Comparison of ENCODE assay signal across 19 mouse cellular contexts in the genomic region with DNA sequence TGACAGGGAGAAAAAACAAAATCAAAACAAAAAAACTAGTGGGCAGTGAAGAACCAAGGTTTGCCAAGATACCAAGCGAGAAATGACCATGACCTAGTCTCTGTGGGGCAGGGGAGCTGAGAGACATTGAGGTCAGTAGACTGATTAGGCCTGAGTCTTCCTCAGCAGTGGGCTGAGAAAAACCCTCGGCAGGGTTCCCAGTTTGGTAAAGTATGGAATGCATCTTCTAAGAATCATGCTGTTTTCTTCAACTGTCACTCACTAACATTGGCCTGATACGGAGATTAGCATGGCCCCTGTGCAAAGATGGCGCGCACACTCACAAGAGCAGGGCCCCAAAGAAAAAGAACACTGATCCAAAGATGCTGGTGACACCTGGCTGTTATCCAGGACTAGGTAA. TPM values are rescaled to one million over a fixed set of nuclear protein-coding genes. Genes with fewer than 3 reads are reported as not detected.
DNase-seq lines count a peak whose midpoint lies in the region; ATAC-seq and TF ChIP-seq lines count a peak whose summit lies in the region.
"Had no signal": no experiment of that assay in that cellular context is flagged by ENCODE, and none has a peak within 500 bp of the region (broad histone marks: within the 10 kb centered on the region; RNA-seq: fewer than 3 reads in every experiment).

No protein-coding gene starts in this region.

- no peak for TF ChIP-seq EP300 in stomach, postnatal 0 days (optimal IDR thresholded peaks at IDR 0.05)

- no peak overlapping the region for H3K27ac ChIP-seq in kidney, embryonic 16.5 days (ENCODE audit: low read length)
- H3K27ac ChIP-seq in stomach, embryonic 14.5 days (ENCODE audit: low read length) = no peak overlapping the region
- no peak overlapping the region for H3K27ac ChIP-seq in stomach, postnatal 0 days (replicated peaks)
- no peak overlapping the region for H3K27ac ChIP-seq in liver, embryonic 13.5 days
- no peak overlapping the region for H3K27ac ChIP-seq in forebrain, embryonic 14.5 days (ENCODE audit: low read depth, low read length)
- H3K27ac ChIP-seq: heart, embryonic 13.5 days; left cerebral cortex, adult 2 months had no signal

- ATAC-seq in kidney, embryonic 16.5 days (ENCODE audit: low FRiP score, low TSS enrichment) = no peak
- no peak for ATAC-seq in stomach, embryonic 14.5 days (ENCODE audit: insufficient number of reproducible peaks, insufficient read depth, low FRiP score, low read depth)
- no peak for ATAC-seq in stomach, postnatal 0 days (ENCODE audit: low FRiP score, low TSS enrichment)
- no peak for ATAC-seq in liver, embryonic 13.5 days (ENCODE audit: low read depth)
- no peak for ATAC-seq in forebrain, embryonic 14.5 days

- no peaks in the 10 kb centered on the region for H3K9me3 ChIP-seq in kidney, embryonic 16.5 days (ENCODE audit: low read length)
- no peaks in the 10 kb centered on the region for H3K9me3 ChIP-seq in stomach, embryonic 14.5 days (ENCODE audit: control insufficient read depth, low read depth, low read length)
- H3K9me3 ChIP-seq in stomach, postnatal 0 days (ENCODE audit: control insufficient read depth, low read length) = no peaks in the 10 kb centered on the region
- H3K9me3 ChIP-seq in liver, embryonic 13.5 days (replicated peaks) = no peaks in the 10 kb centered on the region
- H3K9me3 ChIP-seq in forebrain, embryonic 14.5 days (replicated peaks; ENCODE audit: control insufficient read depth, low read length) = no peaks in the 10 kb centered on the region
- H3K9me3 ChIP-seq: heart, embryonic 13.5 days had no signal

- H3K4me2 ChIP-seq in kidney, embryonic 16.5 days (replicated peaks; ENCODE audit: low read depth, low read length) = peak overlapping the region; percentile 82
- H3K4me2 ChIP-seq in stomach, embryonic 14.5 days (replicated peaks; ENCODE audit: low read depth, low read length) = peak overlapping the region; percentile 88
- H3K4me2 ChIP-seq in stomach, postnatal 0 days (replicated peaks; ENCODE audit: low read depth) = no peak overlapping the region
- H3K4me2 ChIP-seq in liver, embryonic 13.5 days = peak overlapping the region; percentile 50
- no peak overlapping the region for H3K4me2 ChIP-seq in forebrain, embryonic 14.5 days (ENCODE audit: low read length)

- H3K9ac ChIP-seq in kidney, embryonic 16.5 days (replicated peaks; ENCODE audit: low read length) = no peak overlapping the region
- no peak overlapping the region for H3K9ac ChIP-seq in stomach, embryonic 14.5 days (replicated peaks; ENCODE audit: low read depth, low read length)
- H3K9ac ChIP-seq in stomach, postnatal 0 days (ENCODE audit: low read length) = no peak overlapping the region
- no peak overlapping the region for H3K9ac ChIP-seq in liver, embryonic 13.5 days
- H3K9ac ChIP-seq in forebrain, embryonic 14.5 days (ENCODE audit: low read length) = no peak overlapping the region
- H3K9ac ChIP-seq: heart, embryonic 13.5 days had no signal

- no peak for DNase-seq in kidney, adult 9 months
- DNase-seq in stomach, postnatal 0 days (ENCODE audit: low spot score) = no peak
- DNase-seq in liver, embryonic 13.5 days = no peak
- DNase-seq in forebrain, embryonic 14.5 days (ENCODE audit: low spot score) = no peak
- DNase-seq in layer of hippocampus, postnatal 36 days = no peak
- DNase-seq: cerebellum, postnatal 25 days; spleen, adult 18-20 months; thymus, postnatal 4 days had no signal

- peak overlapping the region; percentile 64 for H3K4me3 ChIP-seq in kidney, embryonic 16.5 days (ENCODE audit: low read length)
- 0 out of 2 replicates have a peak overlapping the region, but pooled peaks have one; percentile 58 for H3K4me3 ChIP-seq in stomach, embryonic 14.5 days (ENCODE audit: low read depth, low read length)
- no peak overlapping the region for H3K4me3 ChIP-seq in stomach, postnatal 0 days (ENCODE audit: low read depth, low read length)
- peak overlapping the region; percentile 53 for H3K4me3 ChIP-seq in liver, embryonic 13.5 days (replicated peaks)
- H3K4me3 ChIP-seq in forebrain, embryonic 14.5 days (ENCODE audit: low read depth, low read length) = no peak overlapping the region
- H3K4me3 ChIP-seq: left cerebral cortex, adult 2 months had no signal

- peaks cover 12% of the 10 kb centered on the region; the same call in 1 of the 2 replicates for H3K36me3 ChIP-seq in kidney, embryonic 16.5 days (ENCODE audit: insufficient read depth, low read length)
- H3K36me3 ChIP-seq in stomach, embryonic 14.5 days (ENCODE audit: control insufficient read depth, insufficient read depth, low read length) = no peaks in the 10 kb centered on the region; the same call in 1 of the 2 replicates
- no peaks in the 10 kb centered on the region for H3K36me3 ChIP-seq in stomach, postnatal 0 days (ENCODE audit: control insufficient read depth, insufficient read depth, low read length)
- H3K36me3 ChIP-seq in liver, embryonic 13.5 days = peaks cover 2% of the 10 kb centered on the region; the same call in 1 of the 2 replicates
- no peaks in the 10 kb centered on the region for H3K36me3 ChIP-seq in forebrain, embryonic 14.5 days (ENCODE audit: control insufficient read depth, insufficient read depth, low read length)
- H3K36me3 ChIP-seq: heart, embryonic 13.5 days had no signal

- 87% methylated on average over 5 of the region's 5 CpGs for WGBS in kidney, embryonic 16.5 days
- WGBS in stomach, embryonic 14.5 days = 82% methylated on average over 5 of the region's 5 CpGs
- 81% methylated on average over 5 of the region's 5 CpGs for WGBS in stomach, postnatal 0 days
- WGBS in liver, embryonic 13.5 days (ENCODE audit: insufficient replicate concordance) = 71% methylated on average over 5 of the region's 5 CpGs
- 89% methylated on average over 5 of the region's 5 CpGs for WGBS in forebrain, embryonic 14.5 days

- TF ChIP-seq CTCF in stomach, postnatal 0 days (IDR thresholded peaks at IDR 0.05; ENCODE audit: low read depth) = no peak

- peaks cover 14% of the 10 kb centered on the region for H3K27me3 ChIP-seq in kidney, embryonic 16.5 days (ENCODE audit: insufficient read depth, low read length)
- H3K27me3 ChIP-seq in stomach, embryonic 14.5 days (ENCODE audit: control insufficient read depth, insufficient read depth, low read length) = 0 out of 2 replicates have a peak, but pooled peaks cover 3% of the 10 kb centered on the region
- no peaks in the 10 kb centered on the region for H3K27me3 ChIP-seq in stomach, postnatal 0 days (ENCODE audit: control insufficient read depth, insufficient read depth, low read length)
- peaks cover 65% of the 10 kb centered on the region for H3K27me3 ChIP-seq in liver, embryonic 13.5 days
- H3K27me3 ChIP-seq in forebrain, embryonic 14.5 days (replicated peaks; ENCODE audit: control insufficient read depth, insufficient read depth, low read length) = no peaks in the 10 kb centered on the region; the same call in 1 of the 2 replicates

- H3K4me1 ChIP-seq in kidney, embryonic 16.5 days (ENCODE audit: insufficient read depth, low read length) = peaks cover 4% of the 10 kb centered on the region; the same call in 1 of the 2 replicates
- H3K4me1 ChIP-seq in stomach, embryonic 14.5 days (ENCODE audit: control insufficient read depth, insufficient read depth, low read length) = no peaks in the 10 kb centered on the region
- no peaks in the 10 kb centered on the region for H3K4me1 ChIP-seq in stomach, postnatal 0 days (replicated peaks; ENCODE audit: control insufficient read depth, insufficient read depth)
- peaks cover 7% of the 10 kb centered on the region for H3K4me1 ChIP-seq in liver, embryonic 13.5 days (replicated peaks)
- H3K4me1 ChIP-seq in forebrain, embryonic 14.5 days (ENCODE audit: control insufficient read depth, insufficient read depth, low read length) = 0 out of 2 replicates have a peak, but pooled peaks cover 3% of the 10 kb centered on the region

RNA-seq across cellular contexts. Expression of a gene that starts 1.5 kb away (rescaled TPM):
- 21.8 and 23.0 TPM in 2 replicates for polyA plus RNA-seq in kidney, embryonic 16.5 days (2015; fragmentation: Nextera tagmentation; extraction: Ambion mirVana)
- 7.3 and 7.8 TPM in 2 replicates for polyA plus RNA-seq in stomach, embryonic 14.5 days (2014; fragmentation: Nextera tagmentation; extraction: Ambion mirVana)
- 1.4 and 1.6 TPM in 2 replicates for polyA plus RNA-seq in stomach, postnatal 0 days (2015; fragmentation: Nextera tagmentation; extraction: Ambion mirVana)
- polyA plus RNA-seq in liver, embryonic 13.5 days (2015; fragmentation: Nextera tagmentation; extraction: Ambion mirVana) = 4.2 and 5.4 TPM in 2 replicates
- 0.30 and 1.1 TPM in 2 replicates for polyA plus RNA-seq in forebrain, embryonic 14.5 days (2014; fragmentation: Nextera tagmentation; extraction: Ambion mirVana)
- total RNA-seq in layer of hippocampus, postnatal 36 days (2021) = under 1 TPM; 0.20 to 0.43 TPM
- total RNA-seq: granulocyte monocyte progenitor cell, adult 5-6 weeks; hematopoietic stem cell, adult 5-6 weeks had no signal

RNA-seq across cellular contexts. Expression of a gene that starts 20.6 kb away (rescaled TPM):
- not detected in 2 replicates for polyA plus RNA-seq in kidney, embryonic 16.5 days (2015; fragmentation: Nextera tagmentation; extraction: Ambion mirVana)
- not detected in 2 replicates for polyA plus RNA-seq in stomach, embryonic 14.5 days (2014; fragmentation: Nextera tagmentation; extraction: Ambion mirVana)
- polyA plus RNA-seq in stomach, postnatal 0 days (2015; fragmentation: Nextera tagmentation; extraction: Ambion mirVana) = not detected in 2 replicates
- polyA plus RNA-seq in liver, embryonic 13.5 days (2015; fragmentation: Nextera tagmentation; extraction: Ambion mirVana) = not detected in 2 replicates
- polyA plus RNA-seq in forebrain, embryonic 14.5 days (2014; fragmentation: Nextera tagmentation; extraction: Ambion mirVana) = not detected in 2 replicates
- not detected for total RNA-seq in layer of hippocampus, postnatal 36 days (2021)
- total RNA-seq: granulocyte monocyte progenitor cell, adult 5-6 weeks; hematopoietic stem cell, adult 5-6 weeks; layer of hippocampus, adult 18-20 months; left cerebral cortex, adult 2 months had no signal
- polyA plus RNA-seq: C2C12; forebrain, embryonic 11.5 days; heart, embryonic 13.5 days; midbrain, embryonic 14.5 days; testis, adult 2 months had no signal

RNA-seq across cellular contexts. Expression of a gene that starts 48.8 kb away (rescaled TPM):
- polyA plus RNA-seq in kidney, embryonic 16.5 days (2015; fragmentation: Nextera tagmentation; extraction: Ambion mirVana) = 19.6 and 22.7 TPM in 2 replicates
- polyA plus RNA-seq in stomach, embryonic 14.5 days (2014; fragmentation: Nextera tagmentation; extraction: Ambion mirVana) = 22.7 and 23.1 TPM in 2 replicates
- polyA plus RNA-seq in stomach, postnatal 0 days (2015; fragmentation: Nextera tagmentation; extraction: Ambion mirVana) = 5.0 and 6.4 TPM in 2 replicates
- 7.5 and 9.2 TPM in 2 replicates for polyA plus RNA-seq in liver, embryonic 13.5 days (2015; fragmentation: Nextera tagmentation; extraction: Ambion mirVana)
- polyA plus RNA-seq in forebrain, embryonic 14.5 days (2014; fragmentation: Nextera tagmentation; extraction: Ambion mirVana) = 20.3 and 20.8 TPM in 2 replicates
- total RNA-seq in layer of hippocampus, postnatal 36 days (2021) = 10 to 100 TPM; 36.9 to 45.0 TPM

RNA-seq across cellular contexts. Expression of a gene that starts 53.9 kb away (rescaled TPM):
- 24.9 and 27.4 TPM in 2 replicates for polyA plus RNA-seq in kidney, embryonic 16.5 days (2015; fragmentation: Nextera tagmentation; extraction: Ambion mirVana)
- 29.1 and 29.6 TPM in 2 replicates for polyA plus RNA-seq in stomach, embryonic 14.5 days (2014; fragmentation: Nextera tagmentation; extraction: Ambion mirVana)
- polyA plus RNA-seq in stomach, postnatal 0 days (2015; fragmentation: Nextera tagmentation; extraction: Ambion mirVana) = 16.7 and 17.0 TPM in 2 replicates
- 16.2 and 18.6 TPM in 2 replicates for polyA plus RNA-seq in liver, embryonic 13.5 days (2015; fragmentation: Nextera tagmentation; extraction: Ambion mirVana)
- 20.7 and 23.5 TPM in 2 replicates for polyA plus RNA-seq in forebrain, embryonic 14.5 days (2014; fragmentation: Nextera tagmentation; extraction: Ambion mirVana)
- total RNA-seq in layer of hippocampus, postnatal 36 days (2021) = 10 to 100 TPM; 21.9 to 26.7 TPM

RNA-seq across cellular contexts. Expression of a gene that starts 55.6 kb away (rescaled TPM):
- 49.6 and 58.6 TPM in 2 replicates for polyA plus RNA-seq in kidney, embryonic 16.5 days (2015; fragmentation: Nextera tagmentation; extraction: Ambion mirVana)
- 96.3 and 97.6 TPM in 2 replicates for polyA plus RNA-seq in stomach, embryonic 14.5 days (2014; fragmentation: Nextera tagmentation; extraction: Ambion mirVana)
- polyA plus RNA-seq in stomach, postnatal 0 days (2015; fragmentation: Nextera tagmentation; extraction: Ambion mirVana) = 33.7 and 35.0 TPM in 2 replicates
- polyA plus RNA-seq in liver, embryonic 13.5 days (2015; fragmentation: Nextera tagmentation; extraction: Ambion mirVana) = 15.5 and 19.8 TPM in 2 replicates
- polyA plus RNA-seq in forebrain, embryonic 14.5 days (2014; fragmentation: Nextera tagmentation; extraction: Ambion mirVana) = 52.3 and 61.1 TPM in 2 replicates
- 100 to 1,000 TPM; 124 to 131 TPM for total RNA-seq in layer of hippocampus, postnatal 36 days (2021)

Comparison
In these comparisons a context has a peak if more than half of its experiments do, and no peak if none do; other contexts are left out.
1. H3K4me2 ChIP-seq: peak in kidney, embryonic 16.5 days (single experiment), stomach, embryonic 14.5 days (single experiment) and liver, embryonic 13.5 days (single experiment); none in stomach, postnatal 0 days (single experiment) and forebrain, embryonic 14.5 days (single experiment).
2. H3K4me3 ChIP-seq: peak in kidney, embryonic 16.5 days (single experiment), stomach, embryonic 14.5 days (single experiment) and liver, embryonic 13.5 days (single experiment); none in stomach, postnatal 0 days (single experiment) and forebrain, embryonic 14.5 days (single experiment).